Mouse (Mus musculus) G1E (cell line): ENCODE data around the gene Arhgap23. TPM values are rescaled to one million over a fixed set of nuclear protein-coding genes. Genes with fewer than 3 reads are reported as not detected.

Source experiments
- ATAC-seq: 2 replicates; pipeline ENCODE4 v1.8.0; 2016; ENCODE audit warnings: mild to moderate bottlenecking; ENCODE audit not compliant: insufficient number of reproducible peaks, poor library complexity, low FRiP score, severe bottlenecking; ENCODE audit errors: extremely low read depth
- DNase-seq: peaks from one replicate; pipeline ENCODE4 v3.0.0; 2012; ENCODE audit warnings: low spot score
- H3K27me3 ChIP-seq: 2 replicates; pipeline ENCODE4 v1.6.1; 2012; ENCODE audit warnings: mild to moderate bottlenecking, low read length, inconsistent platforms; ENCODE audit not compliant: insufficient read depth
- H3K36me3 ChIP-seq: replicated peaks from 2 replicates; pipeline ENCODE3; 2012; ENCODE audit warnings: mild to moderate bottlenecking, inconsistent platforms
- H3K4me1 ChIP-seq: 2 replicates; pipeline ENCODE4 v1.6.1; 2012; ENCODE audit warnings: low read depth, low read length, inconsistent platforms, mixed read lengths; ENCODE audit not compliant: insufficient read depth
- H3K4me3 ChIP-seq: 2 replicates; pipeline ENCODE4 v1.5.1; 2012; ENCODE audit warnings: low read depth, mild to moderate bottlenecking, inconsistent platforms, low read length, moderate library complexity, mixed read lengths
- H3K9me3 ChIP-seq: replicated peaks from 2 replicates; pipeline ENCODE4 v1.6.1; 2012; ENCODE audit warnings: inconsistent platforms
- CTCF ChIP-seq: IDR thresholded peaks from 2 replicates; pipeline ENCODE4 v1.5.1; 2012; ENCODE audit warnings: low read depth, low read length, inconsistent platforms, mixed read lengths
- GATA1 ChIP-seq: IDR thresholded peaks from 2 replicates; pipeline ENCODE4 v1.6.1; 2012; ENCODE audit warnings: borderline replicate concordance, low read length, inconsistent platforms, mixed read lengths
- GATA2 ChIP-seq: IDR thresholded peaks from 2 replicates; pipeline ENCODE4 v1.6.1; 2012; ENCODE audit warnings: low read depth, low read length, inconsistent platforms, borderline replicate concordance
- POLR2AphosphoS5 ChIP-seq: IDR thresholded peaks from 2 replicates; pipeline ENCODE4 v1.6.1; 2012; ENCODE audit warnings: low read depth, low read length, inconsistent platforms; ENCODE audit not compliant: insufficient replicate concordance
- TAL1 ChIP-seq: conservative IDR thresholded peaks from 2 replicates; pipeline ENCODE4 v1.6.1; 2012; ENCODE audit warnings: low read depth, low read length, inconsistent platforms, mixed read lengths
- polyA plus RNA-seq: library from polyadenylated mRNA; stranded (reverse); fragments of >175 nt; gene quantifications from 2 replicates; pipeline ENCODE4 v1.2.3, GENCODE M21; 2012
- total RNA-seq, 2 experiments: library from RNA; stranded (forward) in 1 of 2; stranded (reverse) in 1 of 2; fragments of 200-1000 nt in 1 of 2; fragments of >200 nt in 1 of 2; fragmentation: Nextera tagmentation in 1 of 2; gene quantifications; 2 replicates each; pipeline ENCODE4 v1.2.3; 2014 to 2017

Gene Arhgap23
- total and polyA plus RNA-seq, 3 experiments = 2.4 to 18.6 (median 17.9) TPM

DNA sequence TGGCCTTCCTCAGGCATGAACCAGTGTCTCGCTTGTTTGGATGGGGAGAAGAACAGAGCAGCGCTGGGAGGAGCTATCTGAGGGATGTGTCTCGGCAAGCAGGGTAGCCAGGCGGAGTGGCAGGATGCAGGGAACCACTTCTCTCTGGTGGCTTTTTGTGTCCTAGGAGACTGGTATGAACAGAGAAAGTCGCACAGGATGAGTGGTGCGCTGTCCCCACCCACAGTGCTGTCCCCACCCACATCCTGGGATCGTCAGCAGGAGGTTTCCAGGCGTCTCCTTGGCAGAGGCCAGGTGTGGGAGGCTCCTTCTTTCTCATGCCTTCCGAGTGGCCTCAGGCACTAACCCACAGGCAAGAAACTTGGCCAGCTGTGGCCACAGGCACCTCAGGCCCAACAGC lies 87.0 kb downstream of the Arhgap23 start:
- TF ChIP-seq GATA2 = no peak
- TF ChIP-seq GATA1 = no peak
- TF ChIP-seq CTCF = no peak
- Histone ChIP-seq H3K9me3 (peaks cover 10% of the 10 kb centered on the region), H3K36me3 (peaks cover 36% of the 10 kb centered on the region), H3K27me3 (peaks cover 4% of the 10 kb centered on the region; the same call in 1 of the 2 replicates), H3K4me1 (no peaks in the 10 kb centered on the region), H3K4me3 (no peak overlapping the region)
- DNase-seq = no peak
- ATAC-seq = no peak

DNA sequence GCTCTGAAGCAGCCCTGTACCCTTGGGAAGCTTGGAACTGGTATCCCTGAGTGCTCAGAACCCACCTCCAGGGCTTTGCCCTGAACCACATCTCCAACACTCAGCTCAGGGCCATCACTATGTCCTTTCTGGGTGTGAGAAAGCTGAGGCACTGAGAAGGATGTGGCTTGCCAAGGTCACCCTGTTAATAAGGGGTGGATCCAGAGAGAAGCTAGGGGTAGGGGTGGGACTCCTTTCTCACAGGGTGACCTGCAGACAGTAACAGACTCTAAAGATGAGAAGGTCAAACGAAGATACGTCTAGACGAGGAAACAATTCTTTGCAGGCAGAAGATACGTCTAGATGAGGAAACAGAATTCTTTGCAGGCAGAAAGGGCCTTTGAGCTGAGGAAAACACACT lies 87.5 kb downstream of the Arhgap23 start:
- no peaks in the 10 kb centered on the region for H3K4me1 ChIP-seq
- DNase-seq (no peak), ATAC-seq (no peak)
- TF ChIP-seq POLR2AphosphoS5 (no peak), TAL1 (no peak), GATA1 (no peak), CTCF (no peak), GATA2 (no peak)
- H3K27me3 ChIP-seq = peaks cover 7% of the 10 kb centered on the region; the same call in 1 of the 2 replicates
- H3K4me3 ChIP-seq = no peak overlapping the region
- peaks cover 31% of the 10 kb centered on the region for H3K36me3 ChIP-seq
- H3K9me3 ChIP-seq = peaks cover 10% of the 10 kb centered on the region

GRCm38 (mm10) chr11:97505784-97506183 lies 90.5 kb downstream of the Arhgap23 start:
- ATAC-seq (no peak), DNase-seq (no peak)
- no peak overlapping the region for H3K4me3 ChIP-seq
- peaks cover 12% of the 10 kb centered on the region; the same call in 1 of the 2 replicates for H3K27me3 ChIP-seq
- H3K9me3 ChIP-seq = no peaks in the 10 kb centered on the region
- peaks cover 11% of the 10 kb centered on the region for H3K36me3 ChIP-seq
- TF ChIP-seq CTCF (no peak), POLR2AphosphoS5 (no peak), TAL1 (no peak), GATA1 (no peak), GATA2 (no peak)
- H3K4me1 ChIP-seq = peaks cover 5% of the 10 kb centered on the region

DNA sequence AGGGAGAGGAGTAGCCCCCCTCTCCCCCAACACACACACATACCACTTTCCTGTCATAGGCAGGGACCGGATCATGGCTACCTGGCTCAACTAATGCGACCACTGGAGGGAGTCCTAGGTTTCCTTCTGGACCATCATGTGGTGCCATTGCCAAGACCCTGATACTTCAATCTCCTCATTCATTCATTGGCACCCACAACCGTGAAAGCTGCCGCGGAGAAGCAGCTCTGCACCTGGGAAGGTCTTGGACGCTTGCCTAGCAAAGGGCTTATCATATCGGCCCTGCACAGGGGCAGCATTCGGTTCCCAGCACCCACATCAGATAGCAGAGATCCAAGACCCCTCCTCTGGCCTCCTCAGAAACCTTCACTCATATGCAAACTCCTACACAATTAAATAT lies 91.0 kb downstream of the Arhgap23 start:
- peaks cover 5% of the 10 kb centered on the region for H3K36me3 ChIP-seq
- DNase-seq (no peak), ATAC-seq (no peak)
- H3K9me3 ChIP-seq = no peaks in the 10 kb centered on the region
- H3K4me3 ChIP-seq = no peak overlapping the region
- H3K27me3 ChIP-seq = peaks cover 12% of the 10 kb centered on the region; the same call in 1 of the 2 replicates
- peaks cover 10% of the 10 kb centered on the region for H3K4me1 ChIP-seq
- no peak for TF ChIP-seq TAL1
- TF ChIP-seq CTCF = no peak
- no peak for TF ChIP-seq GATA2
- TF ChIP-seq POLR2AphosphoS5 = no peak
- TF ChIP-seq GATA1 = no peak

GRCm38 (mm10) chr11:97508198-97508597 lies 92.9 kb downstream of the Arhgap23 start:
- Histone ChIP-seq H3K9me3 (no peaks in the 10 kb centered on the region), H3K36me3 (no peaks in the 10 kb centered on the region), H3K27me3 (peaks cover 15% of the 10 kb centered on the region; the same call in 1 of the 2 replicates), H3K4me1 (peaks cover 26% of the 10 kb centered on the region), H3K4me3 (no peak overlapping the region)
- DNase-seq (no peak), ATAC-seq (no peak)
- TF ChIP-seq GATA2 (no peak), TAL1 (no peak), CTCF (no peak), GATA1 (no peak)

DNA sequence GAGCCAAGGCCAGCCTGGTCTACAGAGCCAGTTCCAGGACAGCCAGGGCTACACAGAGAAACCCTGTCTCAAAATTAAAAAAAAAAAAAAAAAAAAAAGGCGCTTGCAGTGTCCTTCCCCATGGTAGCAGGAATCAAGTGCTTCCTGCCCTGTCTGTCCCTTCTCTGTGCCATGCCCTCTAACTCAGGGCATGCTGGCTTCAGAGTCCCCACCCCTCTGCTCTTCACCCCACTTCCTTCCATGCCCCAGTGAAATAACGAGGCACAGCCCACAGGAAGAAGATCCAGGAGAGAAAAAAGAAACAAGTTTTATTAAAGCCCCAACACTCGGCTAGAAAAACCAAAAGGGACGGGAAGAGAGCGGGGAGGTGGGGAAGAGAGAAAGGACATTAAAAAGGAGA lies 93.7 kb downstream of the Arhgap23 start:
- no peak overlapping the region for H3K4me3 ChIP-seq
- TF ChIP-seq GATA2 (no peak), POLR2AphosphoS5 (no peak), GATA1 (no peak), CTCF (no peak), TAL1 (no peak)
- H3K36me3 ChIP-seq = no peaks in the 10 kb centered on the region
- DNase-seq = no peak
- ATAC-seq = no peak
- H3K9me3 ChIP-seq = no peaks in the 10 kb centered on the region
- peaks cover 26% of the 10 kb centered on the region for H3K4me1 ChIP-seq
- peaks cover 15% of the 10 kb centered on the region; the same call in 1 of the 2 replicates for H3K27me3 ChIP-seq
